21 mouse cellular contexts compared by ENCODE assay signal in genomic region chr5:9032641-9033040, GRCm38 (mm10).
"Had no signal": no experiment of that assay in that cellular context is flagged by ENCODE, and none has a peak within 500 bp of the region (broad histone marks: within the 10 kb centered on the region; RNA-seq: fewer than 3 reads in every experiment).

No protein-coding gene starts in this region.

- H3K27ac ChIP-seq: liver, embryonic 14.5 days; macrophage; midbrain, embryonic 12.5 days; neural tube, embryonic 13.5 days; neural tube, embryonic 15.5 days; stomach, embryonic 15.5 days; stomach, postnatal 0 days had no signal

- H3K9me3 ChIP-seq: megakaryocyte, embryonic 14.5 days; midbrain, embryonic 12.5 days; neural tube, embryonic 13.5 days; neural tube, embryonic 15.5 days; stomach, embryonic 15.5 days had no signal

- DNase-seq: lung, adult 18-20 months; lung, embryonic 14.5 days; lung, postnatal 10 days; midbrain, embryonic 14.5 days; retina, postnatal 1 day; right cerebral cortex, adult 18-20 months; right cerebral cortex, postnatal 25 days; right cerebral cortex, postnatal 4 days; spleen, adult 18-20 months; thymus, adult 2 months; thymus, postnatal 36 days had no signal

- H3K36me3 ChIP-seq: midbrain, embryonic 12.5 days; neural tube, embryonic 13.5 days; neural tube, embryonic 15.5 days; stomach, embryonic 15.5 days had no signal

- H3K9ac ChIP-seq: liver, embryonic 14.5 days; lung, embryonic 14.5 days; midbrain, embryonic 12.5 days; neural tube, embryonic 13.5 days; neural tube, embryonic 15.5 days; stomach, embryonic 15.5 days had no signal

- H3K4me2 ChIP-seq: lung, embryonic 14.5 days; midbrain, embryonic 12.5 days; neural tube, embryonic 13.5 days; neural tube, embryonic 15.5 days; stomach, embryonic 15.5 days had no signal

- H3K27me3 ChIP-seq: megakaryocyte, embryonic 14.5 days; midbrain, embryonic 12.5 days; neural tube, embryonic 13.5 days; neural tube, embryonic 15.5 days; stomach, embryonic 15.5 days had no signal

- H3K4me3 ChIP-seq: megakaryocyte, embryonic 14.5 days; midbrain, embryonic 12.5 days; myocyte; neural tube, embryonic 13.5 days; neural tube, embryonic 15.5 days; stomach, embryonic 15.5 days had no signal

- H3K4me1 ChIP-seq: megakaryocyte, embryonic 14.5 days; midbrain, embryonic 12.5 days; neural tube, embryonic 13.5 days; neural tube, embryonic 15.5 days; stomach, embryonic 15.5 days had no signal

- ATAC-seq: midbrain, embryonic 16.5 days had no signal
